Mouse (Mus musculus): ENCODE measurements around the gene Gm20388. TPM values are rescaled to one million over a fixed set of nuclear protein-coding genes. Genes with fewer than 3 reads are reported as not detected.
"Not testable (repeated sequence)": the region's sequence is repeated elsewhere in the genome, so short reads cannot be mapped to it uniquely, and the experiment has no call there.

The Gm20388 gene
- polyA plus RNA-seq, 1 experiment from 2014 or later, result not detected

DNA sequence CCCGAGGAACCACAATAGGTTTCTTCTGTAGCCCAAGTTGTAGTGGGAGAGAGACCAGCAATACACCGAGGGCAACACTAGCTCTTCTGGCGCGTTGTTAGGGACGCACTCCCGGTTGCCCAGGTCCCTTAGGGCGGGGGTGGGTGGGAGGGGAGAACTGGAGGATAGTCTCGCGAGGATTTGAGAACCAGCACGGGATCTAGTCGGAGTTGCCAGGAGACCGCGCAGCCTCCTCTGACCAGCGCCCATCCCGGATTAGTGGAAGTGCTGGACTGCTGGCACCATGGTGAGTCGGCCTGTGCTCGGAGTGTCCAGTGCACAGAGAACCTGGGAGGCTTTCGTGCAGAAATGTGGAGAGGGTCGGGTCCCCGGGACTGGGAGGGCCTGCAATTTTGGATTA is 3608.0 kb downstream of the Gm20388 start, which contains the start of gene Gas8:
Gene Gas8 (plus strand): TSS at position 168 of the 400 bp plus-strand sequence.
- WGBS, result under 1% methylated on average over 20 of the region's 20 CpGs
- Histone ChIP-seq H3K4me2 (peak within 1 kb of the TSS; percentile 86), H3K27ac (ENCODE audit: low read depth, low read length) (no peak within 1 kb of the TSS)

DNA sequence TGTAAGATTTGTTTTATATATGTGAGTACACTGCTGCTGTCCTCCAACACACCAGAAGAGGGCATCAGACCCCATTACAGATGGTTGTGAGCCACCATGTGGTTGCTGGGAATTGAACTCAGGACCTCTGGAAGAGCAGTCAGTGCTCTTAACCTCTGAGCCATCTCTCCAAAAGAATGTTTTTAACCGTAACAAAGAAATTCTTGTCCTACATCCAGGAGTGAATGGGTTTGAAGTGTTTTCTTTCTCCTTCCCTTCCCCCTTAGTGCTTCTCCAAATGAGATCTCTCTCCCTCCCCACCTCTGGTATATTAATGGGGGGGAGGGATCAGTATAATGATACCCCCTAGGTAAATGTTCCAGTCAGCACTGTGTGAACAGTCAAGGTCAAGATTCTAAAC is 3609.4 kb downstream of the Gm20388 start:
- not testable (repeated sequence) for H3K9ac ChIP-seq (ENCODE audit: low read length); H3K27ac ChIP-seq (ENCODE audit: low read depth, low read length); H3K4me3 ChIP-seq (ENCODE audit: low read depth, low read length); H3K27me3 ChIP-seq (ENCODE audit: control insufficient read depth, insufficient read depth, low read length); H3K9me3 ChIP-seq (ENCODE audit: control insufficient read depth, low read length); H3K4me2 ChIP-seq; ATAC-seq (ENCODE audit: low FRiP score); H3K4me1 ChIP-seq (ENCODE audit: control insufficient read depth, insufficient read depth, low read length); DNase-seq (ENCODE audit: low spot score, missing footprints)
- H3K36me3 ChIP-seq (ENCODE audit: control insufficient read depth, insufficient read depth, low read length), result peaks cover 16% of the 10 kb centered on the region
- 83% methylated on average over 1 of the region's 1 CpGs for WGBS

More for the DNA sequence above, 3608.0 kb downstream of the Gm20388 start, which contains the start of gene Gas8:
- Histone ChIP-seq H3K36me3 (ENCODE audit: control insufficient read depth, insufficient read depth, low read length) (peaks cover 10% of the 10 kb centered on the region), H3K9ac (ENCODE audit: low read length) (peak within 1 kb of the TSS; percentile 77), H3K4me1 (ENCODE audit: control insufficient read depth, insufficient read depth, low read length) (peaks cover 11% of the 10 kb centered on the region), H3K4me3 (ENCODE audit: low read depth, low read length) (peak within 1 kb of the TSS; percentile 76), H3K9me3 (ENCODE audit: control insufficient read depth, low read length) (no peaks in the 10 kb centered on the region), H3K27me3 (ENCODE audit: control insufficient read depth, insufficient read depth, low read length) (no peaks in the 10 kb centered on the region; the same call in 1 of the 2 replicates)
- ATAC-seq (ENCODE audit: low FRiP score), result peak; percentile 88
- peak; percentile 98 for DNase-seq (ENCODE audit: low spot score, missing footprints)

DNA sequence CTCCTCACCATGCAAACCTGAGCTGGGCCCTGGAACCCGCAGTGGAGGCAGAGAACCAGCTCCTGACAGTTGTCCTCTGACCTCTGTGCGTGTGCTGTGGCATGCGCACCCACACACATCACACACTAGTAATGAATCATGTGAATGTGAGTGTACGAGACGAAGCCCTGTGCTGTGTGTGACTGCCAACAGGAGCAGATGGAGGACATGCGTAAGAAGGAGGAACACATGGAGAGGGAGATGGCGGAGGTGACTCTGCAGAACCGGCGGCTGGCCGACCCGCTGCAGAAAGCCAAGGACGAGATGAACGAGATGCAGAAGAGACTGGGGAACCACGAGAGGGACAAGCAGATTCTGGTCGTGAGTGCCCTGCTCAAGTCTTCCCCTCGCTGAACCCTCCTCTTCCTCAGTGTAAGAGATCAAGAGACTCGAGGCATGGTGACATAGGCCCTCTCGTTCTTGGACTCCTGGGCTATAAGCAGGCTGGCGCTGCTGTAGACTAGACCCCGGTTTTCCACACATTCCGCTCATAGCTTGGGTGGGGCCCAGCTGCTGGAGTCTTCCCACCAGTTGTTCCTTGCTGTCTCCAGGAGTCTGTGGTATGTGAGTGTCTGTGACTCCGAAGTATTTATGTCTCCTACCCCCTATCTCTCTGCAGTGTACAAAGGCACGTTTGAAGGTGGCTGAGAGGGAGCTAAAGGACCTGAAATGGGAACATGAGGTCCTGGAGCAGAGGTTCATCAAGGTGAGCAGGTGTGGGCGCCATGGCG is 3617.3 kb downstream of the Gm20388 start:
- ATAC-seq (ENCODE audit: low FRiP score) (no peak), DNase-seq (ENCODE audit: low spot score, missing footprints) (no peak)
- Histone ChIP-seq H3K27me3 (ENCODE audit: control insufficient read depth, insufficient read depth, low read length) (no peaks in the 10 kb centered on the region), H3K36me3 (ENCODE audit: control insufficient read depth, insufficient read depth, low read length) (peaks cover 43% of the 10 kb centered on the region), H3K27ac (ENCODE audit: low read depth, low read length) (no peak overlapping the region), H3K4me3 (ENCODE audit: low read depth, low read length) (no peak overlapping the region), H3K4me1 (ENCODE audit: control insufficient read depth, insufficient read depth, low read length) (no peaks in the 10 kb centered on the region), H3K9me3 (ENCODE audit: control insufficient read depth, low read length) (no peaks in the 10 kb centered on the region), H3K9ac (ENCODE audit: low read length) (no peak overlapping the region), H3K4me2 (no peak overlapping the region)
- WGBS, result 94% methylated on average over 25 of the region's 25 CpGs

DNA sequence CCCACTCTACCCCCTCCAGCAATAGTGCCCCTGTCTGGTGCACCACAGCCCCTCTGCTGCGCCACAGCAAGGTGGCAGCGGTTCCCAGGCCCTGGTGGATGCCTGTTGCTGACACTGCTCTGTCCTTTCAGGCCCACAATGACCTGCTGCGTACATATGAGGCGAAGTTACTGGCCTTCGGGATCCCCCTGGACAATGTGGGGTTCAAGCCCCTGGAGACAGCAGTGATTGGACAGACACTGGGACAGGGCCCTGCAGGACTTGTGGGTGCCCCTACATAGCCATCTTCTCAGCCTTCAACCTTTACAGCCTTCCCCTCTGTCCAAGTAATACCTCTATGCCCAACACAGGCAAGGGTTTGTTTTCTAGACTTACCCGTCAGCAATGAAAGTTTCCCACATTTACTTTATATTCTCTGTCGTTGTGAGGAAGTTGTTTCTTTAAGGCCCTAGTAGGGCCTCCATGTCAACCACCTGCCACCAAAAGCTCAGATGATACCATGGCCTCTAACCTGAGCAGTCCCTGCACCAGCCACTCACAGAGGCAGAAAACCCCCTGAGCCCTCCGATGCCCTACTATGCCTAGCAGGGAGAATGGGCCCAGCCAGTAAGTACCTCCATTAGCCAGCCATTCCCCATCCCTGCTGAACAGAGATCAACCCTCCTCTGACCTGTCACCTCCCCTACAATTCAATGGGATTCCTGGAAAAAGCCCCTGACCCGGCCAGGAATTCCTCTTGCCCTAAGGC is 3625.8 kb downstream of the Gm20388 start:
- H3K36me3 ChIP-seq (ENCODE audit: control insufficient read depth, insufficient read depth, low read length), result peaks cover 25% of the 10 kb centered on the region; the same call in 1 of the 2 replicates
- 86% methylated on average over 9 of the region's 9 CpGs for WGBS
- no peak overlapping the region for H3K4me2 ChIP-seq
- no peak overlapping the region for H3K4me3 ChIP-seq (ENCODE audit: low read depth, low read length)
- no peaks in the 10 kb centered on the region for H3K9me3 ChIP-seq (ENCODE audit: control insufficient read depth, low read length)
- H3K27ac ChIP-seq (ENCODE audit: low read depth, low read length), result no peak overlapping the region
- H3K9ac ChIP-seq (ENCODE audit: low read length), result no peak overlapping the region
- no peaks in the 10 kb centered on the region for H3K4me1 ChIP-seq (ENCODE audit: control insufficient read depth, insufficient read depth, low read length)
- ATAC-seq (ENCODE audit: low FRiP score), result no peak
- H3K27me3 ChIP-seq (ENCODE audit: control insufficient read depth, insufficient read depth, low read length), result peaks cover 3% of the 10 kb centered on the region; the same call in 1 of the 2 replicates
- peak; percentile 82 for DNase-seq (ENCODE audit: low spot score, missing footprints)

DNA sequence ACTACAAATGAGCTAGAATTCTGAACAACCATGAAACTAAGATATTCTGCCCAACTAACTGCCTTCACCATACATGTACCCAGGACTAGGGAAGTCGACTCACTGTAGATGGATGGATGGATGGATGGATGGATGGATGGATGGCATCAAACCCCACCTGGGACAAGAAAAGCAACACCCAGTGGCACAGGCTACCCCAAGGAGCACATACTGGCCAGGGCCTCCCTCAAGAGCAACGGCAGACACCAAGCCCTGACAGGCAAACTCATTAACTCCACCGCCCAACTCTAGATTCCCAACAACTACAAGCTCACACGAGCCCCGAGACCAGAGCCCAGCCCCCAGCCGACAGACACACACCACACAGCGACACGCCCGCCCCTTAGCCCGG is 3626.3 kb downstream of the Gm20388 start:
- Histone ChIP-seq H3K4me2 (no peak overlapping the region), H3K4me3 (ENCODE audit: low read depth, low read length) (no peak overlapping the region), H3K27ac (ENCODE audit: low read depth, low read length) (no peak overlapping the region), H3K27me3 (ENCODE audit: control insufficient read depth, insufficient read depth, low read length) (peaks cover 3% of the 10 kb centered on the region; the same call in 1 of the 2 replicates), H3K9ac (ENCODE audit: low read length) (no peak overlapping the region), H3K9me3 (ENCODE audit: control insufficient read depth, low read length) (no peaks in the 10 kb centered on the region), H3K4me1 (ENCODE audit: control insufficient read depth, insufficient read depth, low read length) (no peaks in the 10 kb centered on the region), H3K36me3 (ENCODE audit: control insufficient read depth, insufficient read depth, low read length) (peaks cover 22% of the 10 kb centered on the region; the same call in 1 of the 2 replicates)
- ATAC-seq (ENCODE audit: low FRiP score) (no peak), DNase-seq (ENCODE audit: low spot score, missing footprints) (no peak)
- 28% methylated on average over 9 of the region's 10 CpGs for WGBS

DNA sequence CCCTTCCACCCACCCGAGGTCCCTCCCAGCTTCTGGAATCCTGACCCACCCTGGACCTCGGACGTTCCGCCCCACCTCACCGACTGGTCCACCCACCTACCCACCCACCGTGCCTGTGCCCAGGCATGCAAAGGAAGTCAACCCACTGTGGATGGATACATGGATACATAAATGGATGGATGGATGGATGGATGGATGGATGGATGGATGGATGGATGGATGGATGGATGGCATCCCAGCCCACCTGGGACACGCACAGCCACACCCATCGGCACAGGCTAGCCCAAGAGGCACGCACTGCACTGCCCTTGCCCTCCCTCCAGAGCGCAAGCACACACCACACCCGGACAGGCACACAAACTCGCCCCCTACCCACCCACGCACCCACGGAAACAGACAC is 3627.0 kb downstream of the Gm20388 start:
- not testable (repeated sequence) for H3K4me3 ChIP-seq (ENCODE audit: low read depth, low read length); H3K27ac ChIP-seq (ENCODE audit: low read depth, low read length); H3K9me3 ChIP-seq (ENCODE audit: control insufficient read depth, low read length); H3K9ac ChIP-seq (ENCODE audit: low read length); DNase-seq (ENCODE audit: low spot score, missing footprints); H3K4me2 ChIP-seq; ATAC-seq (ENCODE audit: low FRiP score); H3K27me3 ChIP-seq (ENCODE audit: control insufficient read depth, insufficient read depth, low read length); H3K4me1 ChIP-seq (ENCODE audit: control insufficient read depth, insufficient read depth, low read length)
- peaks cover 19% of the 10 kb centered on the region; the same call in 1 of the 2 replicates for H3K36me3 ChIP-seq (ENCODE audit: control insufficient read depth, insufficient read depth, low read length)
- WGBS, result 89% methylated on average over 2 of the region's 14 CpGs

DNA sequence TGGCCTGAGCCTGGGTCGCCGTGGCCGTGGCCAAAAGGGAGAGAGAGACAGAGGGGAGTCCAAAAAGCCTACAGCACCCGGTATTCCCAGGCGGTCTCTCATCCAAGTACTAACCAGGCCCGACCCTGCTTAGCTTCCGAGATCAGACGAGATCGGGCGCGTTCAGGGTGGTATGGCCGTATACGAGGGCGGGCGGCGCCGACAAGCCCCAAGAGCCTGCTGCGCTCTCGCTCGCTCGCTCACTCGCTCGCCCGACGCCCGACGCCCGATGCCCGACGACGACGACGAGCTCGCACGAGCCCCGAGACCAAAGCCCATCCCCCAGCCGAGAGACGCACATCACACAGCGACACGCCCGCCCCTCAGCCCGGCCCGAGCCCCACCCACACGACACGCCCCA is 3653.6 kb downstream of the Gm20388 start:
- ATAC-seq (ENCODE audit: low FRiP score); H3K36me3 ChIP-seq (ENCODE audit: control insufficient read depth, insufficient read depth, low read length); H3K4me3 ChIP-seq (ENCODE audit: low read depth, low read length); H3K27me3 ChIP-seq (ENCODE audit: control insufficient read depth, insufficient read depth, low read length); H3K9ac ChIP-seq (ENCODE audit: low read length); H3K9me3 ChIP-seq (ENCODE audit: control insufficient read depth, low read length); H3K4me1 ChIP-seq (ENCODE audit: control insufficient read depth, insufficient read depth, low read length); DNase-seq (ENCODE audit: low spot score, missing footprints); H3K27ac ChIP-seq (ENCODE audit: low read depth, low read length); H3K4me2 ChIP-seq: not testable (repeated sequence)
- WGBS, result no CpG with 5 or more reads among the region's 45 CpGs

DNA sequence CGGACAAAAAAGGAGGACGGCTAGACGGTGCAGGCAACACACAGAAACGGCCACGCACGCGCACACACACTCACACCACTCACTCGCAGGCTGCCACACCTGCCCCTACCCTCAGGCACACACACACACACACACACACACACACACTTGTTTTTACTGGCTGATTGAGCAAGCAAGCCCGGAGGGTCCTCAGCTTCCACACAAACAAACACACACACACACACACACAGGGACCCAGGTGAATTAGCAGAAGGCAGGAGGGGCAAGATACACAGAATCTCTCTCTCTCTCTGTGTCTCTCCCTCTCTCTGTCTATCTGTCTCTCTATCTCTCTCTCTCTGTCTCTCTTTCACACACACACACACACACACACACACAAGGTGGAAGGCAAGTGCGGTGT is 3664.7 kb downstream of the Gm20388 start:
- not testable (repeated sequence) for ATAC-seq (ENCODE audit: low FRiP score); H3K27me3 ChIP-seq (ENCODE audit: control insufficient read depth, insufficient read depth, low read length); DNase-seq (ENCODE audit: low spot score, missing footprints); H3K4me3 ChIP-seq (ENCODE audit: low read depth, low read length); H3K4me1 ChIP-seq (ENCODE audit: control insufficient read depth, insufficient read depth, low read length); H3K4me2 ChIP-seq; H3K36me3 ChIP-seq (ENCODE audit: control insufficient read depth, insufficient read depth, low read length); H3K9ac ChIP-seq (ENCODE audit: low read length); H3K27ac ChIP-seq (ENCODE audit: low read depth, low read length); H3K9me3 ChIP-seq (ENCODE audit: control insufficient read depth, low read length)
- 90% methylated on average over 1 of the region's 10 CpGs for WGBS

DNA sequence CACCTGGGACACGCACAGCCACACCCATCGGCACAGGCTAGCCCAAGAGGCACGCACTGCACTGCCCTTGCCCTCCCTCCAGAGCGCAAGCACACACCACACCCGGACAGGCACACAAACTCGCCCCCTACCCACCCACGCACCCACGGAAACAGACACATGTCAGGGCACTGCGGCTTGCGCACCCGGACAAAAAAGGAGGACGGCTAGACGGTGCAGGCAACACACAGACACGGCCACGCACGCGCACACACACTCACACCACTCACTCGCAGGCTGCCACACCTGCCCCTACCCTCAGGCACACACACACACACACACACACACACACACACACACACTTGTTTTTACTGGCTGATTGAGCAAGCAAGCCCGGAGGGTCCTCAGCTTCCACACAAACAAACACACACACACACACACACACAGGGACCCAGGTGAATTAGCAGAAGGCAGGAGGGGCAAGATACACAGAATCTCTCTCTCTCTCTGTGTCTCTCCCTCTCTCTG is 3690.1 kb downstream of the Gm20388 start:
- H3K4me1 ChIP-seq (ENCODE audit: control insufficient read depth, insufficient read depth, low read length); DNase-seq (ENCODE audit: low spot score, missing footprints); H3K4me2 ChIP-seq; H3K4me3 ChIP-seq (ENCODE audit: low read depth, low read length); H3K27ac ChIP-seq (ENCODE audit: low read depth, low read length); H3K9me3 ChIP-seq (ENCODE audit: control insufficient read depth, low read length); ATAC-seq (ENCODE audit: low FRiP score); H3K9ac ChIP-seq (ENCODE audit: low read length); H3K27me3 ChIP-seq (ENCODE audit: control insufficient read depth, insufficient read depth, low read length); H3K36me3 ChIP-seq (ENCODE audit: control insufficient read depth, insufficient read depth, low read length): not testable (repeated sequence)
- 81% methylated on average over 12 of the region's 19 CpGs for WGBS

Data from midbrain, embryonic 11.5 days (tissue).